Mouse (Mus musculus) stomach, embryonic 14.5 days (tissue): ENCODE data around the gene Cd47. TPM values are rescaled to one million over a fixed set of nuclear protein-coding genes. Genes with fewer than 3 reads are reported as not detected.

Experiments
- ATAC-seq: fragments of 200-750 bp; cut with Nextera tagmentation; 2 replicates; pipeline ENCODE4 v1.8.0; 2017; ENCODE audit warnings: low read depth, moderate TSS enrichment; ENCODE audit not compliant: insufficient number of reproducible peaks, insufficient read depth, low FRiP score
- H3K27ac ChIP-seq: fragments of 300-500 bp; sonication (generic); 2 replicates; pipeline ENCODE4 v1.5.1; 2014; ENCODE audit warnings: mild to moderate bottlenecking, low read length, moderate library complexity, mixed read lengths
- H3K27me3 ChIP-seq: fragments of 300-500 bp; sonication (generic); 2 replicates; pipeline ENCODE4 v1.6.1; 2014; ENCODE audit warnings: low read length, control low read depth, mixed read lengths; ENCODE audit not compliant: control insufficient read depth, insufficient read depth
- H3K36me3 ChIP-seq: fragments of 300-500 bp; sonication (generic); 2 replicates; pipeline ENCODE4 v1.6.1; 2014; ENCODE audit warnings: mild to moderate bottlenecking, control low read depth, low read length, moderate library complexity, mixed read lengths; ENCODE audit not compliant: control insufficient read depth, insufficient read depth
- H3K4me1 ChIP-seq: fragments of 300-500 bp; sonication (generic); 2 replicates; pipeline ENCODE4 v1.6.1; 2014; ENCODE audit warnings: low read length, control low read depth, mixed read lengths; ENCODE audit not compliant: control insufficient read depth, insufficient read depth
- H3K4me2 ChIP-seq: fragments of 300-500 bp; sonication (generic); replicated peaks from 2 replicates; pipeline ENCODE4 v1.6.1; 2014; ENCODE audit warnings: low read depth, low read length, control low read depth
- H3K4me3 ChIP-seq: fragments of 300-500 bp; sonication (generic); 2 replicates; pipeline ENCODE4 v1.5.1; 2014; ENCODE audit warnings: low read depth, low read length, control low read depth
- H3K9ac ChIP-seq: fragments of 300-500 bp; sonication (generic); replicated peaks from 2 replicates; pipeline ENCODE4 v1.6.1; 2014; ENCODE audit warnings: low read depth, mild to moderate bottlenecking, control low read depth, low read length, moderate library complexity, mixed read lengths
- H3K9me3 ChIP-seq: fragments of 300-500 bp; sonication (generic); 2 replicates; pipeline ENCODE4 v1.6.1; 2016; ENCODE audit warnings: low read depth, low read length, control low read depth; ENCODE audit not compliant: control insufficient read depth
- WGBS: fragments of 180-500 bp; shearing (Covaris S2); extraction: QIAGEN DNeasy Blood & Tissue Kit; methylation state at CpG from one replicate; pipeline ENCODE4 v1.1.7; 2014; 5-methylcytosine and 5-hydroxymethylcytosine counted together
- polyA plus RNA-seq: library from polyadenylated mRNA; unstranded; fragments of >200 nt; fragmentation: Nextera tagmentation; extraction: Ambion mirVana; gene quantifications from 2 replicates; pipeline ENCODE4 v1.2.1, GENCODE M21; 2014

Cd47 gene
- polyA plus RNA-seq, 1 experiment from 2014 or later, result 66.8 TPM

- 91% methylated on average over 2 of the region's 2 CpGs for WGBS
- ATAC-seq, result no peak
- Histone ChIP-seq H3K27ac (no peak overlapping the region), H3K4me1 (no peaks in the 10 kb centered on the region), H3K36me3 (no peaks in the 10 kb centered on the region), H3K4me3 (no peak overlapping the region), H3K4me2 (no peak overlapping the region), H3K27me3 (no peaks in the 10 kb centered on the region), H3K9ac (no peak overlapping the region), H3K9me3 (no peaks in the 10 kb centered on the region)
Observed at GRCm38 (mm10) chr16:49878051-49878450, 77.7 kb downstream of the Cd47 start.

- Histone ChIP-seq H3K4me3 (no peak overlapping the region), H3K9ac (no peak overlapping the region), H3K27me3 (no peaks in the 10 kb centered on the region), H3K36me3 (no peaks in the 10 kb centered on the region), H3K4me2 (no peak overlapping the region), H3K27ac (no peak overlapping the region), H3K4me1 (no peaks in the 10 kb centered on the region), H3K9me3 (no peaks in the 10 kb centered on the region)
- WGBS, result 92% methylated on average over 9 of the region's 9 CpGs
- no peak for ATAC-seq
Observed at GRCm38 (mm10) chr16:49886403-49887066, 86.2 kb downstream of the Cd47 start.

DNA sequence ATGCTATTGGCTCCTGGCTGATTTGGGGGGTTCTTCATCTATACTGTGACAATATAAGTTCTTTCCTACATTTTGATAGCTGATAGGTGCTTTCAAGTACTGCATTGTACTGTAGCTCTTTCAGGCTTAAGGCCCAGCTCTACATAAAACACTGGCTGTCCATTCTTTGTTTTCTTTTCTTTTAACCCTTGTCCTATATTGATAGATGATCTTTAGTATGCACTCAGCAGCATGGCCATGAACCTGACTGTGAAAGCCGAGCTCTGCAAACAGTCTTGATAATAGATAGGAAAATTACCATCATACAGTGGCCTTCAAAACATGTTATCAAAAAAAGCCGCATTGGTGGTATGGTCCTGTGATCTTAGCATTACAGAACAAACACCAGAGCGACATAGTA is 87.0 kb downstream of the Cd47 start:
- Histone ChIP-seq H3K9ac (no peak overlapping the region), H3K27ac (no peak overlapping the region), H3K27me3 (no peaks in the 10 kb centered on the region), H3K4me3 (no peak overlapping the region), H3K4me2 (no peak overlapping the region), H3K4me1 (no peaks in the 10 kb centered on the region), H3K9me3 (no peaks in the 10 kb centered on the region), H3K36me3 (no peaks in the 10 kb centered on the region)
- 71% methylated on average over 3 of the region's 3 CpGs for WGBS
- no peak for ATAC-seq

DNA sequence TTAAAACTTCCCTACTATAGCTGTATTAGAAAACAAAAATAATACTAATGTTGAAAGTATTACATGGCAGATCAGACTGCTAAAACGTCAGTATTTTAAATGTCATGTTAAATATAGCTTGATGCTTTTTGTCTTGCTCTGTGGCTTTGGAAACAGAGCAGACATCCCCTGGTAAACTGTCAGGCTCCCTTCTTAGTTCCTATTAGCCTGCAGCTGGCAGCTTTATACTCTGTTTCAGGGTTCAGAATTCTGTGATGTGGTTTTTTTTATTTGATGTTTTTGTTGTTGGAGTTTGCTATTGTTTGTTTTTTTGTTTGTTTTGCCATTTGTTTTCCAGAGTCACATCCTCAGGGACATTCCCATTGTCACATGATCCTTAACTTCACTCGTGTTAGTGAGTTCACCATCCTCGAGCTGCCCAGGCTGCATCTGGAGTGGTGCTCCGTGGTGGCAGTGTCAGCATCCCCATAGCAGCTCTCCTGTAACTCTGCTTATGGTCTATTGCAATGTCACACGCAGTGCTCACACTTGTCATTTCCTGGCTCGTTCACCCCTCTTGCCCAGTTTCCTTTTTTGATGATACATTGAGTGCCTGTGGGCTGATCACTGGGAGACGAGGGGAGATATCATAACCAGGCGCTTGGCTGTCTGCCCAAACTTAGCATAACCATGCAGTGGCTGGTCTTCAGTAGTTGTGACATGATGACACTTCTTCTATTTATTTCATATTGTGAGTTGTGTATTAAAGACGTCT is 87.7 kb downstream of the Cd47 start:
- H3K27ac ChIP-seq, result no peak overlapping the region
- H3K4me2 ChIP-seq, result no peak overlapping the region
- ATAC-seq, result no peak
- H3K4me1 ChIP-seq, result no peaks in the 10 kb centered on the region
- no peaks in the 10 kb centered on the region for H3K36me3 ChIP-seq
- no peaks in the 10 kb centered on the region for H3K9me3 ChIP-seq
- H3K27me3 ChIP-seq, result no peaks in the 10 kb centered on the region
- H3K4me3 ChIP-seq, result no peak overlapping the region
- no peak overlapping the region for H3K9ac ChIP-seq
- WGBS, result 69% methylated on average over 9 of the region's 9 CpGs

GRCm38 (mm10) chr16:49889031-49889655 is 88.8 kb downstream of the Cd47 start:
- WGBS, result 59% methylated on average over 2 of the region's 2 CpGs
- H3K4me3 ChIP-seq, result no peak overlapping the region
- H3K27ac ChIP-seq, result no peak overlapping the region
- no peak for ATAC-seq
- no peaks in the 10 kb centered on the region for H3K27me3 ChIP-seq
- no peaks in the 10 kb centered on the region for H3K4me1 ChIP-seq
- H3K4me2 ChIP-seq, result no peak overlapping the region
- H3K9ac ChIP-seq, result no peak overlapping the region
- H3K9me3 ChIP-seq, result no peaks in the 10 kb centered on the region
- no peaks in the 10 kb centered on the region for H3K36me3 ChIP-seq

GRCm38 (mm10) chr16:49892252-49892651 is 91.9 kb downstream of the Cd47 start:
- no peaks in the 10 kb centered on the region for H3K4me1 ChIP-seq
- no peaks in the 10 kb centered on the region for H3K36me3 ChIP-seq
- no peak overlapping the region for H3K4me2 ChIP-seq
- ATAC-seq, result no peak
- no peaks in the 10 kb centered on the region for H3K27me3 ChIP-seq
- H3K9ac ChIP-seq, result no peak overlapping the region
- H3K9me3 ChIP-seq, result no peaks in the 10 kb centered on the region
- WGBS, result 93% methylated on average over 3 of the region's 3 CpGs
- no peak overlapping the region for H3K27ac ChIP-seq
- H3K4me3 ChIP-seq, result no peak overlapping the region

GRCm38 (mm10) chr16:49892945-49893344 is 92.6 kb downstream of the Cd47 start:
- no peaks in the 10 kb centered on the region for H3K36me3 ChIP-seq
- no peak overlapping the region for H3K4me3 ChIP-seq
- no peak for ATAC-seq
- 73% methylated on average over 2 of the region's 2 CpGs for WGBS
- no peak overlapping the region for H3K9ac ChIP-seq
- H3K27me3 ChIP-seq, result no peaks in the 10 kb centered on the region
- H3K27ac ChIP-seq, result no peak overlapping the region
- H3K4me1 ChIP-seq, result no peaks in the 10 kb centered on the region
- H3K4me2 ChIP-seq, result no peak overlapping the region
- no peaks in the 10 kb centered on the region for H3K9me3 ChIP-seq

GRCm38 (mm10) chr16:49894624-49895023 is 94.3 kb downstream of the Cd47 start:
- no peaks in the 10 kb centered on the region for H3K27me3 ChIP-seq
- H3K36me3 ChIP-seq, result peaks cover 3% of the 10 kb centered on the region; the same call in 1 of the 2 replicates
- no peak overlapping the region for H3K9ac ChIP-seq
- WGBS, result 55% methylated on average over 4 of the region's 4 CpGs
- H3K9me3 ChIP-seq, result no peaks in the 10 kb centered on the region
- ATAC-seq, result no peak
- no peak overlapping the region for H3K4me2 ChIP-seq
- no peak overlapping the region for H3K27ac ChIP-seq
- no peak overlapping the region for H3K4me3 ChIP-seq
- no peaks in the 10 kb centered on the region for H3K4me1 ChIP-seq
